Mouse (Mus musculus) urinary bladder, adult 2 months (tissue): ENCODE measurements at regions not wholly inside any gene's neighbourhood (a gene's known extent, or its start where the extent isn't known, plus 50 kb on each side); places are given as distances from the start of the nearest gene placed in this dataset.

Experiments
- DNase-seq: peaks from one replicate; pipeline ENCODE4 v3.0.0; 2022; ENCODE audit warnings: low spot score

DNA sequence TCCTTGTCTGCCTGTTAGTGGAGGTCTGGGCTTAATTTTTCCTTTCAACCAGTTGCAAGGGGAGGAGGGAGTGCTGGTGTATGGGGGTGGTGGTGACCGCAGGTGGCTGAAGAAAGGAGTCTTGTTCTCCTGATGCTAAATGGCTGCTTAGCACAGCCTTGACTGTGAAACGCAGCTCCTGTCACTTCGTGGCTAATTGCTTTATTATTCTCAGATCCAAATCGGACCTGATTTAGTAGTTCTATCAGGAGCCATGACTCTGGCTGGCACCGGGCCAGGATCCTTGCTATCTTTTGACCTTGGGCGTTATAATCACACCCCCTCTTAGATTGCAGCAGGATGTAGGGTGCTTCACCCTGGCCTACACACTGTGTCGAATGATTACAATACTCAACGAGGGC lies 726.8 kb downstream of the Bcl11a start:
- no peak for DNase-seq

DNA sequence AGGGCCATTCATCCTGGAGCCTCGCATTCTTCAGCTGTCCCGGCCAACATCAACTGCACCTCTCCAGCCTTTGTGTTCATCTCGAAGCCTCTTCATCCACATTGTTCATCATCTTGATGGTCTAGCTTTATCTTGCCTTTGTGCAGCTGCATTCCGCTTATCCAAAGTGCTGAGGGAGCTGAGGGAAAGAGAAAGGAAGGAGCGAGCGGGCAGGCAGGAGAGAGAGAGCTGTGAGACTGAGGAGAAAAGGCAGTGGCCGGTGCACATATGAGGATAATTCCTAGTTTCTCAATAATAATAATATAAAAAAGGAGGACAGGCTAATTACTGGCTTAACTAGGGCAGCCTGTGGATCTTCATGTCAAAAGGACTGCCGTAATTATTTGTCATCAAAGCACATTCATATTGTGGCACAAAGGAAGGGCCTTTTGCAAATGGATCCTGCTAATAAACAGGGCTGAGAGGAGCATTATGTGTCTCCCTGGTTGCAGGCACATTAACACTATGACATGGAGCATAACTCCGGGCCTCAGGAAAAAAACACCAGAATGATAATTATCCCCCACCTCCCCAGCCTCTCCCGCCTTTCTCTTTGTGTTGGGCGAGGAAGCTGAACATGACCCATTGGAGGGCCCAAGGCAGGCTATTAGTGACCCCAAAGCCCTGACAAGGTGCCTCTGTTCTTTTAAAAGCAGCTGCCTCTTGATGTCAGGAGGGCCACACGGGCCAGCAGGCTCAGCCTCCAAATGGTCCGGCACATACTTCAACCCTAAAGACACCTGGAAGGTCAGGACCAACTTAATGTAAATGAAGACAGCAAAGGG lies 751.9 kb downstream of the Bcl11a start:
- no peak for DNase-seq

- DNase-seq, result no peak
These were observed 752.6 kb downstream of the Bcl11a start for GRCm38 (mm10) chr11:24830484-24830883.

DNA sequence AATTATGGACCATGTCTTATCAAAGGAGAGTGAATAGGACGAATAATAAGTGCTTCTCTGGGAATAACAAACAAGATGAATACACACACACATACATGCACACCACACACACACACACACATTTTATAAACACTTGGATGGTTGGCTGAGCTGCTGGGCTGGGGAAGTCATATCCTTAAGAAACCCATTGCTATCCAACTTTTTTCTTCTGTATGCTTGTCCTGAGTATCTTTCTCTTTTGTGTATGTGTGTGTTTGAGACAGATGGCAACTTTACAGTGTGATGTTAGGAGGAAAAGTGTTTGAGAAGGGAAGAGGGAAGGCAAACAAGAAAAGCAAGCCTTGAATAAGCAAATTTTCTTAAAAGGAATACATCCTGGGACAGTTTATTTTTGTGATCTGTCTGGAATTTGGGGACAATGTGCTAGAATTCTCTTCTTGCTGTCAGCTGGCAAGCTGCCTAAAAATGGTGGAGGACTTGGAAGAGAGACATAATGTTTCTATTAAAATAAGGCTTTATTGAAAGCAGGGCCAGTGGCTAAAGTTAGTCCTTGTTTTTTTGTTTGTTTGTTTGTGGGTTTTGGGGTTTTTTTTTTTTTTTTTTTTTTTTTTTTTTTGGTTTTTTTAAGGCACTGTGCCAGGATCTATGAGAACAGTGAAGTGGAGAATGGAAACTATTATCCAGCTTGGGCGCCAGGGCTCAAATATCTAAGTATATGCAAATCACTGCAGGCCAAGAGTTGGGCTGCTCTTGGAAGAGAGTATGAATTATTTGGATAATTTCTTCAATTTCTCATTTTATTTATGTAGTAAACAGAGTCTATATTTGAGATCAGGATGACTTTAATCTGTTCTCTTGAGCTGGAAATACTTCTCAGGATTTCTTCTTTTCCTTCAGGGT lies 766.2 kb downstream of the Bcl11a start:
- DNase-seq, result no peak

DNA sequence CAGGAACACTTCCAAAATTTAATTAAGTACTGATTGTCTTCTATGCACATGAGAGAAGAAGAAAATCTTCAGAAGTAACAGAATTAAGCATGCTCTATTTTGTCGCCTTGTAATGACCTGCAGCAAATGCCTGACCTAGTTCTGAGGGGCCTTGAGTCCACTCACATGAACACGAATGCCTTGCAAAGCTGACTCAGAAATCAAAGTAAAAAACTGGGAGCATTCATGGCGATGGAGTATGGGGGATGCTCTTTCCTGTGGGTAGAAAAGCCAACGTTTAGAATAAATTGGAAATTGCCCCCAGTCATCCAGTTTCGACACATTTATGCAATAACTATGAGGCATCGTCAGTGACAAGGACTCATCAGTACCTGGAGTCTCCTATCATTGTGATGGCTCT lies 779.1 kb downstream of the Bcl11a start:
- DNase-seq, result no peak

DNA sequence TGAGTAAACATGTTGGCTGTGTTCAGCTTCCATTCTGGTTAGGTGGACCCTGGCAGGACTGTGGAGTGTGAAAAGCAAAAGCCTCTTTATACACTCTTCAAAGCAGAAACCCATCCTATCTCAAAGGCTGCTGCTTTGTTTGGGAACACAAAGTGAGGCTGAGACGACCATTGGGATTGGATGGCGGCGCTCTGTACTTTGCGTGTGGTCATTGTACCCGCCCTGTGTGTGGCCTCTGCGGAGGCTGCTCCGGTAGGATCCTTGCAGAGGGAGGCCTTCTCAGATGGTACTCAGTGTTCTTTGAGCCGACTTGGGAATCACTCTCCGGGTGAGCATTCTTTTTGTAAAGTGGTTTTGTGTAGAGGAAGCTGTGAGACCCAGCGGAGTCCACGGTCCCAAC lies 786.8 kb downstream of the Bcl11a start:
- no peak for DNase-seq

DNA sequence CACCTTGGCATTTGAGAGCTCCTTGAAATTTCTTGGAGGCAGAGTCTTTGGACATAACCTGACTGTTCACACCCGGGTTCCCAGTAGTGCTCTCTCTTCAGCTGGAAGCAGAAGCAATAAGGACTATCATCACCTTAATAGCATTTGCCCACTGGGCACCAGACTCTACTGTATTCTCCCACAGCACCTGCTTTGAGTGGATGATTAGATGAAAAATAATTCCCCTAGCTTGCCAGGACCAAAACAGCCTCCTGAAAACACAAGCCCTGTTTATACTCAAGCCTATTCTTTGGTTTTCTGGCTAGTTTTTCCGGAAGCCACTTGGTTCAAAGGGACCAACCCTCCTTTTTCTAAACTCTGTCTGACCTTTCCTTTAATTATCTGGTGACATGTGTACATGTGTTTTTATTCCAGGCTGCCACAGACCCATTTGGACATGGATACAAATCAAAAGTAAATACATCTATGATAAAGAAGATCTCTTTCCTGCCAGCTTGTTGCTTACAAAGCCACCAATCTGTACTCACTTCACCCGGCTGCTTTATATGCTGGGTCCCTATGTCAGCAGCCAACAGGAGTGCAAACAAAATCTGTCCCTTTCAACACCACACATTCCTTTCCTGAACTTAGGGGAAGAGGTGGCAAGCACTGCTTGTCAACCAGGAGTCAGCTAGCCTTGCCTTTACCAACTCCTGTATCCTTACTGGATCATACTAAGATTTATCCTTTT lies 787.4 kb downstream of the Bcl11a start:
- no peak for DNase-seq
